Mouse (Mus musculus) erythroblast, embryonic 14.5 days (primary cell): ENCODE data around the gene Pla1a. TPM values are rescaled to one million over a fixed set of nuclear protein-coding genes. Genes with fewer than 3 reads are reported as not detected.

Source experiments
- H3K27me3 ChIP-seq: 2 replicates; pipeline ENCODE4 v1.6.1; 2012; ENCODE audit warnings: inconsistent platforms; ENCODE audit not compliant: control insufficient read depth
- H3K36me3 ChIP-seq: 2 replicates; pipeline ENCODE4 v1.6.1; 2012; ENCODE audit warnings: mild to moderate bottlenecking, inconsistent platforms; ENCODE audit not compliant: control insufficient read depth
- H3K4me1 ChIP-seq: 2 replicates; pipeline ENCODE4 v1.6.1; 2012; ENCODE audit warnings: inconsistent platforms; ENCODE audit not compliant: control insufficient read depth
- H3K4me3 ChIP-seq: replicated peaks from 2 replicates; pipeline ENCODE3; 2012; ENCODE audit warnings: moderate library complexity, mild to moderate bottlenecking, inconsistent platforms
- H3K9me3 ChIP-seq: 2 replicates; pipeline ENCODE4 v1.6.1; 2012; ENCODE audit warnings: low read length, inconsistent platforms, mixed read lengths; ENCODE audit not compliant: control insufficient read depth
- GATA1 ChIP-seq: IDR thresholded peaks from 2 replicates; pipeline ENCODE4 v1.6.1; 2012; ENCODE audit warnings: low read length, inconsistent platforms, mixed read lengths
- TAL1 ChIP-seq: IDR thresholded peaks from 3 replicates; pipeline ENCODE4 v1.6.1; 2012; ENCODE audit warnings: low read length, inconsistent platforms, mixed read lengths
- polyA plus RNA-seq: library from polyadenylated mRNA; stranded (reverse); fragments of >175 nt; gene quantifications from 2 replicates; pipeline ENCODE4 v1.2.3, GENCODE M21; 2012

Pla1a gene
- polyA plus RNA-seq, 1 experiment, result not detected

DNA sequence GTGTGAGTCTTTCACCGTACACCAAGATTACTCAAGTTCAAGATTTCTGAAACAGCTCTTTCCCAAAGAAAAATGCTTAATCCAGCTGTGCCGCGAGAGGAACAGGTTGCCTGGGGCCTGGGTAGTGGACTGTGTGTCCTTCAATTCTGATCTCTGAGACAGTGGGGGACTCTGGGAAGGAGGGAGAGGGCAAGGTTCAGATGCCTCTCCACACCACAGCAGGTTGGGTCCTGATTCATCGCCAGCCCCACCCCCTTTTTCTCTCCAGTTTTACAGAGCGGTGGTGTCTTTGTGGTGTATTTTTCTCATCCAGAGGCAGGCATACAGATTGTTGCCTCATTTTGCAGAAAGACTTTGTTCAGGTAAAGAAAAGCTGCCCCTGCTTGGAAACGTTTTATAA lies 34.7 kb downstream of the Pla1a start:
- H3K4me3 ChIP-seq, result no peak overlapping the region
- peaks cover 18% of the 10 kb centered on the region for H3K4me1 ChIP-seq
- TF ChIP-seq TAL1 (no peak), GATA1 (no peak)
- H3K9me3 ChIP-seq, result no peaks in the 10 kb centered on the region
- no peaks in the 10 kb centered on the region for H3K36me3 ChIP-seq
- H3K27me3 ChIP-seq, result peaks cover 9% of the 10 kb centered on the region; the same call in 1 of the 2 replicates

GRCm38 (mm10) chr16:38396155-38396554 lies 36.8 kb downstream of the Pla1a start:
- TF ChIP-seq GATA1 (no peak), TAL1 (no peak)
- Histone ChIP-seq H3K4me1 (peaks cover 18% of the 10 kb centered on the region), H3K36me3 (no peaks in the 10 kb centered on the region), H3K27me3 (peaks cover 9% of the 10 kb centered on the region; the same call in 1 of the 2 replicates), H3K9me3 (no peaks in the 10 kb centered on the region), H3K4me3 (no peak overlapping the region)

DNA sequence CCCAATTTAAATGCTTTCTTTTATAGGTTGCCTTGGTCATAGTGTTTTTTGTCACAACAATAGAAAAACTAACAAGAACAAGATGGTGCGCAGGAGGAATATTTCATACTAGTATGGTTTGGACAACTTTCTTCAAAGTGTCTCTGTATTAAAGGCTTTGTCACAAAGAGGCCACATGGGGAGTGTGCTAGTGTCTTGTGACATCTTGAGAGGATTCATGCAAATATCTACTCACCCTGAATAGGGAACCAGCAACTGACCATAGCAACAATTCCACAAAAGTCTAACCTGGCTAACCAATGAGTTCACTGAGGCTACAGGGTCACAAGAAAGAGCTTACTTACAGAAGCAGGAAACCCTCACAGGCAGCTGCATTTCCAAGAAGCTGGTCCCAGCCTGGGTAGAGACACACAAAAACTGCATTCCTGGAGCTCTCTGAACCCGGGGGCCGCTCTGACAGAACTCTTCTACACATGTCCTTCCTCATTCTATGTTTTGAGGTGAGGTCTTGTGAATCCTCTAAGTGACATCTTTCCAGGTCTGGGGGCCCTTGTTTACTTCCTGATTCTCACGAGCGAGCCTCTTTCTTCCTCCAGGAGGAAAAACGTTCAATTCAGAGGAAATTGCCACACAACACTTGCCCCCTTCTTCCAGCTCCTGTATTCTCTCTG lies 37.8 kb downstream of the Pla1a start:
- Histone ChIP-seq H3K36me3 (no peaks in the 10 kb centered on the region), H3K4me1 (peaks cover 18% of the 10 kb centered on the region), H3K27me3 (peaks cover 9% of the 10 kb centered on the region; the same call in 1 of the 2 replicates), H3K9me3 (no peaks in the 10 kb centered on the region), H3K4me3 (no peak overlapping the region)
- TF ChIP-seq GATA1 (no peak), TAL1 (no peak)

DNA sequence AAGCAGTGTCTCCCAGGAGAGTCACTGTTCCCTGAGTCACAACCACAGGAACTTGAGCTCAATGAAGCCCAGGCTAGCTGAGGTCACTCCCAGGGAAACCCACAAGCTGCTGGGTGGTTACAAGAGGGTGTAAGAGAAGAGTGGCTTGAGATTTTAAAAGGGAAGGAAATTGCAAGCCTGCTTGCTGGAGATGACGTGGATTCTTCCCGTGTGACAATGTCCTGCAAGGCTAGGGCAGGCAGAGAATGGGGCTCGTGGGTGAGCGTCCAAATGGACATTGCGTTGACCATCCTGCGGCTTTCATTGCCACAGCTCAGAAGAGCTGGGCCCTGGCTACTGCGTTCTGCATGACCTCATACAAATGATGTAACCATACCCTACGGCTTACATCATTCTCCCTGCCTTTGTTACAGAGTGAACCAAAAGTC lies 38.7 kb downstream of the Pla1a start:
- TF ChIP-seq TAL1, result no peak
- no peak for TF ChIP-seq GATA1
- no peaks in the 10 kb centered on the region for H3K36me3 ChIP-seq
- peaks cover 10% of the 10 kb centered on the region for H3K4me1 ChIP-seq
- H3K9me3 ChIP-seq, result no peaks in the 10 kb centered on the region
- H3K27me3 ChIP-seq, result peaks cover 3% of the 10 kb centered on the region; the same call in 1 of the 2 replicates
- H3K4me3 ChIP-seq, result no peak overlapping the region

- no peaks in the 10 kb centered on the region for H3K36me3 ChIP-seq
- no peak for TF ChIP-seq GATA1
- H3K4me1 ChIP-seq, result peaks cover 17% of the 10 kb centered on the region
- H3K4me3 ChIP-seq, result no peak overlapping the region
- no peaks in the 10 kb centered on the region for H3K9me3 ChIP-seq
- peaks cover 3% of the 10 kb centered on the region; the same call in 1 of the 2 replicates for H3K27me3 ChIP-seq
Measured at GRCm38 (mm10) chr16:38392126-38392894, 40.6 kb downstream of the Pla1a start.

DNA sequence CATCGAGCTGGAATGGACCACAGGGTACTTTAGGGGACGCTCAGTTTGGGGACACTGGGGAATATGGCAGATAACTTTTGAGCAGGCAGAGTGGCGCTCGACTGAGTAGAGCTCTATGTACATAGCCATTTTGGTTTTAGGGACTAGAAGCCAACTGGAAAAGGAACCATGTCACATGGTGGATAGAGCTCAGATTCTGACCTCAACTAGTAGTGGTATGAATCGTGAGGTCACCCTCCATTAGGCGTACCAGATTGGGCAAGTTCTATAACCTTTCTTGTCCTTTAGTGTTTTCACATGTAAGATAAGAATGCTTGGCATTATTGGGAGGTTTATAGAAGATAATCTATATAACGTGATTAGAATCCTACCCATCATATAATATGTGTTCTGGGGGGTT lies 42.6 kb downstream of the Pla1a start:
- Histone ChIP-seq H3K36me3 (no peaks in the 10 kb centered on the region), H3K4me3 (no peak overlapping the region), H3K27me3 (no peaks in the 10 kb centered on the region; the same call in 1 of the 2 replicates), H3K9me3 (no peaks in the 10 kb centered on the region), H3K4me1 (peaks cover 33% of the 10 kb centered on the region)
- TF ChIP-seq TAL1 (no peak), GATA1 (no peak)

DNA sequence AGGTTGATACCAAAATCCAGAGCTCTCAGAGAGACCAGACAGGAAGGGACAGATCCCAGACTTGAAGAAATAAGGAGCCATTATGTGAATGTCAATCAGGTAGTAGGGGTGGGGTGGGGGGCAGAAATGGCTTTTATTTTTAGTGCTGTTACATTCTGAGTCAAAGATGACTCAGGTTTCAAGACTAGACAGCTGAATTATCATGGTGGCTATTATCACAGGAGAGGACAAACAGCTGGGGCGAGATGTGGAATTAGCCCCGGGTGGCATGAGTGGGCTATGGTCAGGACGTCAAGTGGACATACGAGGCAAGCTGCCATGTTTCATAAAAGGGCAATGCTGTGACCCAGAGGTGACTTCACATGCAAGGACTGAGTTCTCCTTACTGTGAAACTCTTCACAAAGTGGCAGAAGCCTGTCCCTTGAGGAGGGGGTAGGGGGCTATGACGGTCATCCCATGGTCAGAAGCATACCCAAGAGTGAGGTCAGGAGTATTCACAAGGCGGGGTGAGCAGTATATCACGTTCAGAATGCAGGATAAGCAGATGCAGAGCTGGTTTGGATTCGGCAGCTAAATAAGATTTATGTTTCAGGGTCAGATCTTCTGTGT lies 43.6 kb downstream of the Pla1a start:
- no peak overlapping the region for H3K4me3 ChIP-seq
- H3K27me3 ChIP-seq, result no peaks in the 10 kb centered on the region; the same call in 1 of the 2 replicates
- H3K9me3 ChIP-seq, result no peaks in the 10 kb centered on the region
- no peak for TF ChIP-seq TAL1
- H3K4me1 ChIP-seq, result peaks cover 42% of the 10 kb centered on the region
- H3K36me3 ChIP-seq, result no peaks in the 10 kb centered on the region

DNA sequence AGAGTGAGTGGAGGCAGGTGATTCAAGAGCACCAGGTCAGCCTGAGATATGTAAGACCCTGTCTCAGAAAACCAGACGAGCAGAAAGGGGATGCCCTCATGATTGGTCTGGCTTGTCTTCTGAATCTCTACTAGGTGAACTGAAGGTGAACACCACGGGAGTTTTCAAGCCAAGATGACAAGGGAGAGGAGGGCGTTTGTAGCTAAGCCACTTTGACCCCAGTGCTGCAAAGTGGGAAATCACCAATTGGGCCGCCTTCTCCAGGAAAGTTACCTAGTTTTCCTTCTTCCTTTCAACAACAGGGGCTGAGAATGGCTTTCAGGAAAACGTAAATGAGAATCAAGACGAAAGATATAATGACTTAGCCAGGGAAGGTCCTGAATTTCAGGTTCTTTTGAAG lies 44.2 kb downstream of the Pla1a start:
- TF ChIP-seq GATA1, result no peak
- TF ChIP-seq TAL1, result no peak
- Histone ChIP-seq H3K27me3 (no peaks in the 10 kb centered on the region), H3K9me3 (no peaks in the 10 kb centered on the region), H3K36me3 (no peaks in the 10 kb centered on the region), H3K4me3 (no peak overlapping the region), H3K4me1 (peaks cover 44% of the 10 kb centered on the region)

GRCm38 (mm10) chr16:38387389-38387788 lies 45.6 kb downstream of the Pla1a start:
- TF ChIP-seq GATA1, result no peak
- no peak for TF ChIP-seq TAL1
- no peaks in the 10 kb centered on the region for H3K9me3 ChIP-seq
- H3K27me3 ChIP-seq, result no peaks in the 10 kb centered on the region
- peaks cover 56% of the 10 kb centered on the region for H3K4me1 ChIP-seq
- peak overlapping the region; percentile 3 for H3K4me3 ChIP-seq
- no peaks in the 10 kb centered on the region for H3K36me3 ChIP-seq
